26 mouse cellular contexts compared by ENCODE assay signal in the genomic region with DNA sequence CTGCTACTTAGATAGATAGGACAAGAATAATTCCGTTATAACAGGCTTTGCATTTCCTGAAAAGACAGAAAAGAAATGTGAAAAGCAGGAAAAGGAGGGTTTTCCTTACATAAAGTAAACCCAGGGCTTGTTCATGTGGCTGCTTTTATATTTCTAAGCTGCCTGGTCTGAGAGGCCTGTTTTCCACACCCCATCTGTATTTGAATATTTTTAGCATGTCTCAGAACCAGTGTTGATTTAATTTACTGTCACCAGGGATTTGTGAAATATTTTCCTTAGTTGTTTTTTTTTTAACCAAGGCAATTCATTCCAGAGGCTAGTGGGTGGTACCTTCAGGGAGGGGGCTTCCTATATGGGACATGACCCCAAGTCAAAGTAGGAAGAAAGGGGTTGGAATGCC. TPM values are rescaled to one million over a fixed set of nuclear protein-coding genes. Genes with fewer than 3 reads are reported as not detected.
DNase-seq lines count a peak whose midpoint lies in the region; ATAC-seq and TF ChIP-seq lines count a peak whose summit lies in the region.
"Had no signal": no experiment of that assay in that cellular context is flagged by ENCODE, and none has a peak within 500 bp of the region (broad histone marks: within the 10 kb centered on the region; RNA-seq: fewer than 3 reads in every experiment).

No protein-coding gene starts in this region.

- WGBS in heart, adult 2 months = 28% methylated on average over 1 of the region's 1 CpGs

- H3K36me3 ChIP-seq in heart, adult 2 months (ENCODE audit: control insufficient read depth, insufficient read depth, low read length) = no peaks in the 10 kb centered on the region
- H3K36me3 ChIP-seq: embryonic facial prominence, embryonic 13.5 days; forebrain, embryonic 10.5 days; G1E; heart, embryonic 15.5 days; hindbrain, embryonic 10.5 days; intestine, embryonic 15.5 days had no signal

- no peaks in the 10 kb centered on the region for H3K4me1 ChIP-seq in heart, adult 2 months (ENCODE audit: control insufficient read depth, insufficient read depth, low read length)
- H3K4me1 ChIP-seq: embryonic facial prominence, embryonic 13.5 days; forebrain, embryonic 10.5 days; heart, embryonic 15.5 days; intestine, embryonic 15.5 days had no signal

- no peaks in the 10 kb centered on the region for H3K79me2 ChIP-seq in heart, adult 2 months (replicated peaks; ENCODE audit: control insufficient read depth, insufficient read depth, low read length)

- no peak for TF ChIP-seq CTCF in heart, adult 2 months (IDR thresholded peaks at IDR 0.05)

- TF ChIP-seq POLR2A in heart, adult 2 months (IDR thresholded peaks at IDR 0.05; ENCODE audit: insufficient read depth, low read depth, low read length) = no peak

- ATAC-seq in frontal cortex, adult (ENCODE audit: low TSS enrichment) = peak; percentile 41; the same call in 1 of the 2 replicates
- ATAC-seq: CD4-positive, CD25-positive, alpha-beta regulatory T cell, adult 4 months; intestine, embryonic 15.5 days; Patski had no signal

- TF ChIP-seq EP300 in heart, adult 2 months (IDR thresholded peaks at IDR 0.05; ENCODE audit: insufficient read depth, low read depth, low read length) = no peak

- H3K9ac ChIP-seq in heart, adult 2 months (ENCODE audit: low read depth, low read length) = no peak overlapping the region
- H3K9ac ChIP-seq: embryonic facial prominence, embryonic 13.5 days; heart, embryonic 15.5 days; hindbrain, embryonic 14.5 days; intestine, embryonic 15.5 days had no signal

- intact Hi-C loops in heart, adult 2 months (cut with DNase I) = no loop called here
- intact Hi-C loops in heart, postnatal 25 days (cut with DNase I) = no loop called here

- H3K4me3 ChIP-seq in heart, adult 2 months = no peak overlapping the region
- H3K4me3 ChIP-seq: embryonic facial prominence, embryonic 13.5 days; forebrain, embryonic 10.5 days; heart, embryonic 15.5 days; hindbrain, embryonic 10.5 days; intestine, embryonic 15.5 days had no signal

- DNase-seq in frontal cortex, postnatal 25 days (ENCODE audit: low spot score in 2 of 2) = no peak
- DNase-seq in MN1 (ENCODE audit: low spot score) = peak; percentile 31
- DNase-seq in brain, adult 2 months (ENCODE audit: low read depth, low spot score) = peak; percentile 53
- no peak for DNase-seq in heart, adult 2 months
- DNase-seq in heart, postnatal 25 days (ENCODE audit: low spot score) = no peak
- DNase-seq: adrenal gland, adult 8-10 months; adrenal gland, postnatal 36 days; B cell, adult 2 months; cerebellum, adult 11 months; cerebellum, adult 8-10 months; cerebellum, postnatal 14 days; gastrocnemius, postnatal 10 days; heart, adult 18-20 months; heart, postnatal 14 days; kidney, adult 18-20 months had no signal

- H3K27ac ChIP-seq in heart, adult 2 months = no peak overlapping the region
- H3K27ac ChIP-seq: embryonic facial prominence, embryonic 13.5 days; forebrain, embryonic 10.5 days; heart, embryonic 15.5 days; hindbrain, embryonic 10.5 days; hindbrain, embryonic 14.5 days; intestine, embryonic 15.5 days had no signal

- H3K27me3 ChIP-seq in heart, adult 2 months (ENCODE audit: control insufficient read depth, insufficient read depth, low read length) = no peaks in the 10 kb centered on the region
- H3K27me3 ChIP-seq: embryonic facial prominence, embryonic 13.5 days; heart, embryonic 15.5 days; intestine, embryonic 15.5 days; Patski had no signal

RNA-seq across cellular contexts. Expression of gene Man2b2, which starts 11.2 kb away (rescaled TPM):
- 10 to 100 TPM; 20.3 to 20.6 TPM for total RNA-seq in heart, adult 2 months (2021)
- 24.1 and 32.1 TPM in 2 replicates for polyA plus RNA-seq in heart, adult 2 months (2012; rRNA removed)
- 10 to 100 TPM; 14.3 to 14.6 TPM for total RNA-seq in heart, postnatal 25 days (2021)

RNA-seq across cellular contexts. Expression of gene Ppp2r2c, which starts 26.6 kb away (rescaled TPM):
- total RNA-seq in heart, adult 2 months (2021) = under 1 TPM; 0.78 to 0.96 TPM
- 0.06 and 0.12 TPM in 2 replicates for polyA plus RNA-seq in heart, adult 2 months (2012; rRNA removed)
- under 1 TPM; 0.17 to 0.18 TPM for total RNA-seq in heart, postnatal 25 days (2021)
- total RNA-seq: common myeloid progenitor, adult 5-6 weeks had no signal
- polyA plus RNA-seq: CD4-positive, CD25-positive, alpha-beta regulatory T cell, adult 4 months; G1E had no signal

RNA-seq across cellular contexts. Expression of gene Mrfap1, which starts 45.1 kb away (rescaled TPM):
- 100 to 1,000 TPM; 267 to 273 TPM for total RNA-seq in heart, adult 2 months (2021)
- polyA plus RNA-seq in heart, adult 2 months (2012; rRNA removed) = 89.1 and 135 TPM in 2 replicates
- total RNA-seq in heart, postnatal 25 days (2021) = 100 to 1,000 TPM; 276 to 303 TPM

Comparison
In these comparisons a context has a peak if more than half of its experiments do, and no peak if none do; other contexts are left out.
1. DNase-seq: peak in MN1 (single experiment) and brain, adult 2 months (single experiment); none in frontal cortex, postnatal 25 days (0 of 2), heart, adult 2 months (0 of 2) and heart, postnatal 25 days (single experiment).